Mouse (Mus musculus) ES-E14 (cell line): ENCODE data around the gene Lamb2. TPM values are rescaled to one million over a fixed set of nuclear protein-coding genes. Genes with fewer than 3 reads are reported as not detected.

ENCODE experiments used
- DNase-seq: peaks from one replicate; pipeline ENCODE4 v3.0.0-alpha.2; 2013; ENCODE audit warnings: low read depth, low spot score
- H3K27ac ChIP-seq: 2 replicates; pipeline ENCODE4 v1.5.1; 2012; ENCODE audit warnings: low read depth, mild to moderate bottlenecking, low read length, moderate library complexity, mixed read lengths; ENCODE audit not compliant: poor library complexity, insufficient read depth, severe bottlenecking
- H3K36me3 ChIP-seq: 2 replicates; pipeline ENCODE4 v1.6.1; 2012; ENCODE audit warnings: mild to moderate bottlenecking, low read length, moderate library complexity, mixed read lengths; ENCODE audit not compliant: control insufficient read depth, poor library complexity, insufficient read depth, severe bottlenecking
- H3K4me1 ChIP-seq, 2 experiments: fragments of 150-350 bp in 1 of 2; sonication (generic) in 1 of 2; 2 replicates each; pipeline ENCODE4 v1.6.1; 2012; ENCODE audit warnings: low read length in 2 of 2, mild to moderate bottlenecking in 1 of 2, mixed read lengths in 1 of 2; ENCODE audit not compliant: control insufficient read depth in 2 of 2, insufficient read depth in 2 of 2, poor library complexity in 1 of 2
- H3K4me3 ChIP-seq, 2 experiments: fragments of 150-350 bp in 1 of 2; sonication (generic) in 1 of 2; 2 replicates each; pipeline ENCODE4 v1.5.1; 2012; ENCODE audit warnings: low read length in 2 of 2, low read depth in 1 of 2, mild to moderate bottlenecking in 1 of 2, mixed read lengths in 1 of 2; ENCODE audit not compliant: insufficient read depth in 1 of 2, poor library complexity in 1 of 2, severe bottlenecking in 1 of 2
- H3K9ac ChIP-seq: 2 replicates; pipeline ENCODE4 v1.6.1; 2012; ENCODE audit warnings: low read depth, mild to moderate bottlenecking, low read length, mixed read lengths; ENCODE audit not compliant: poor library complexity, insufficient read depth, severe bottlenecking
- H3K9me3 ChIP-seq: fragments of 150-350 bp; sonication (generic); 2 replicates; pipeline ENCODE4 v1.6.1; 2012; ENCODE audit warnings: low read depth, mild to moderate bottlenecking, low read length; ENCODE audit not compliant: control insufficient read depth, insufficient read depth
- CHD2 ChIP-seq: IDR thresholded peaks from 2 replicates; pipeline ENCODE4 v1.6.1; 2014; ENCODE audit warnings: mild to moderate bottlenecking, low read depth, low read length, inconsistent platforms
- HCFC1 ChIP-seq: IDR thresholded peaks from 2 replicates; pipeline ENCODE4 v1.6.1; 2012; ENCODE audit warnings: low read length, inconsistent platforms, borderline replicate concordance; ENCODE audit not compliant: insufficient read depth
- MAFK ChIP-seq: IDR thresholded peaks from 2 replicates; pipeline ENCODE4 v1.6.1; 2014; ENCODE audit warnings: mild to moderate bottlenecking, low read depth, low read length, inconsistent platforms; ENCODE audit not compliant: insufficient read depth
- ZC3H11A ChIP-seq: IDR thresholded peaks from 2 replicates; pipeline ENCODE4 v1.6.1; 2012; ENCODE audit warnings: low read depth, mild to moderate bottlenecking, inconsistent platforms, low read length, borderline replicate concordance
- ZNF384 ChIP-seq: IDR thresholded peaks from 2 replicates; pipeline ENCODE4 v1.6.1; 2012; ENCODE audit warnings: low read depth, low read length, inconsistent platforms
- in situ Hi-C, 2 experiments: fragments of 600-800 bp; cut with MboI; formaldehyde crosslinking; loops; one replicate each; pipeline ENCODE4 v1.15.1; 2025; ENCODE audit warnings: low sequenced_read_pairs in 2 of 2, inconsistent platforms in 1 of 2; ENCODE audit not compliant: unreplicated experiment in 2 of 2
- total RNA-seq: library from RNA; depleted of rRNA; stranded (reverse); fragments of 300-350 nt; gene quantifications from 2 replicates; pipeline ENCODE4 v1.2.3, GENCODE M21; 2012

The Lamb2 gene
- total RNA-seq, 1 experiment = 50.6 TPM

- no peak overlapping the region for H3K4me3 ChIP-seq
- in situ Hi-C loops = no loop called here
- no peak overlapping the region for H3K9ac ChIP-seq
- H3K36me3 ChIP-seq = no peaks in the 10 kb centered on the region
- H3K27ac ChIP-seq = no peak overlapping the region
- H3K9me3 ChIP-seq = no peaks in the 10 kb centered on the region
- H3K4me1 ChIP-seq = peaks cover 0 to 18% of the 10 kb centered on the region in 2 experiments; a peak in 2 of 4 replicates
- TF ChIP-seq MAFK = no peak
- DNase-seq = no peak
Measured at GRCm38 (mm10) chr9:108450292-108451169, 29.0 kb upstream of the Lamb2 start.

- Histone ChIP-seq H3K9ac (no peak overlapping the region), H3K4me1 (peaks cover 2 to 22% of the 10 kb centered on the region in 2 experiments; a peak in 3 of 4 replicates), H3K36me3 (no peaks in the 10 kb centered on the region), H3K27ac (no peak overlapping the region), H3K9me3 (no peaks in the 10 kb centered on the region), H3K4me3 (no peak overlapping the region)
- no peak for TF ChIP-seq CHD2
- TF ChIP-seq ZNF384 = no peak
- TF ChIP-seq HCFC1 = no peak
- TF ChIP-seq ZC3H11A = no peak
- TF ChIP-seq MAFK = no peak
- in situ Hi-C loops = no loop called here
- DNase-seq = no peak
Measured at GRCm38 (mm10) chr9:108451170-108451493, 28.4 kb upstream of the Lamb2 start.

DNA sequence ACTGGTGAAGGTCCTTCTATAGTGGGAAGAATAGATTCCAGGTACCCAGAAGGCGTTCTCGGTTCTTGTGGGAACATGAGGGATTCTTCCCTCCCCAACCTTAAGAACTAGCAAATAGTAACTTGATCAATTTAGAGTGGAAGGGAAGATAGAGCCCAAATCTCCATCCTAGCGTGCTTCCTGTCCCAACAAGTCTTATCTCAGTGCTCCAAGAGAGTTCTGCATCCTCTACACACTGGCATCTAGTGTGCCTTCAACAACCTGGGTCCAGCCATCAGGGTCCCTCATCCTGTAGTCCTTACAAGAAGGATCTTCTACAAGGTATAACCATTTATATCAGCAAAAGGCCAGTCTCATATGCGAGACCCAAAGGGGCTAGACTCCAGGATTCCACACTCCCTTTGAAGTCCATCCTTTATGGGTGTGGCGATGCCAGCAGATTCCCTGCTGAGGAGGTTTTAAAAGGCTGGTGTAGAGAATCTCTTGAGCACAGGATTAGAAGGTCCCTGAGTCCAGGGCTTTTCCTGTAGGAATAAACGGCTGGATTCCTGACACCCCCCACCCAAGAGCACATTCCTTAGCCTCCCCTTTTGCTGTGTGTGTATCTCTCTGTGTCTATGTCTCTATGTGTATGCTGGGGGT, 27.9 kb upstream of the Lamb2 start:
- in situ Hi-C loops = no loop called here
- DNase-seq = no peak
- no peak for TF ChIP-seq CHD2
- no peak for TF ChIP-seq HCFC1
- no peak for TF ChIP-seq ZNF384
- no peak for TF ChIP-seq MAFK
- no peak for TF ChIP-seq ZC3H11A
- Histone ChIP-seq H3K4me1 (peaks cover 6 to 22% of the 10 kb centered on the region in 2 experiments; a peak in 3 of 4 replicates), H3K4me3 (peak overlapping the region; percentile 51 to 53), H3K9ac (peak overlapping the region; percentile 49; the same call in 1 of the 2 replicates), H3K27ac (no peak overlapping the region), H3K9me3 (no peaks in the 10 kb centered on the region), H3K36me3 (no peaks in the 10 kb centered on the region)

DNA sequence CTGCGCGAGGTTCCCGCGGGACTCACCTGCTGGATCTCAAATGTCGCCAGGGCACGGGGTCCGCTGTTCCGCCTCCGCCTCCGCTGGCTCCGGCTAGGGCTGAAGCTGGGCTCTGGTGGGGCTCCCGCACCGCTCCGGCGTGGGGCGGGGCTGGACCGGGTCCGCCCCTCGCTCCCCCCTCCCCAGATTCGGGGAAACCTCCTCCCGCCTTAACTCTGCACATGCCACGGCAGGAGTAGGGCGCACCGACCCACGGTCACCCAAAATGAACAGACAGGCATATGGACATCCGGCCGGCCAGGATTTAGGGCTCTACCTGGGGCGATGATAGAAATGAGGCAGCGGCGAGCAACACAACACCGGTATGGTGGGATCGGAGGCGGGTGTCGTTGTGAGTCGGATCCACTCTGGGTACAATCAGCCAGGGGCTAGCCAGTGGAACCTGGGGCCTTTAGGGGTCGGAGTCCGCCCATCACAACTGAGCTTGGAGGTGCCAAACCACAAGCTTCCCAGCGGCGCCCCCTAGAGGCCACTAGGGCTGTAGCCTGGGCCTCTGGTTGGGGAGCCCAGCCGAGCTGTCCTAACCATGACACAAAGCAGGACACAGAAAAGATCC, 27.1 kb upstream of the Lamb2 start:
- in situ Hi-C loops = no loop called here

More for the DNA sequence above, 27.1 kb upstream of the Lamb2 start:
- Histone ChIP-seq H3K4me3 (peak overlapping the region; percentile 51 to 53), H3K36me3 (no peaks in the 10 kb centered on the region), H3K9ac (peak overlapping the region; percentile 49), H3K27ac (no peak overlapping the region), H3K9me3 (no peaks in the 10 kb centered on the region), H3K4me1 (peaks cover 7 to 24% of the 10 kb centered on the region in 2 experiments; a peak in 3 of 4 replicates)
- peak; percentile 38; the same call in 1 of the 2 replicates for TF ChIP-seq HCFC1
- TF ChIP-seq CHD2 = no peak
- no peak for TF ChIP-seq ZC3H11A
- DNase-seq = peak; percentile 85
